Mouse (Mus musculus): ENCODE measurements at regions not wholly inside any gene's neighbourhood (a gene's known extent, or its start where the extent isn't known, plus 50 kb on each side); places are given as distances from the start of the nearest gene placed in this dataset.

GRCm38 (mm10) chr14:24550763-24551471 lies 64.0 kb downstream of the Rps24 start:
- in situ Hi-C loops (cut with MboI, MseI) = no loop called here

DNA sequence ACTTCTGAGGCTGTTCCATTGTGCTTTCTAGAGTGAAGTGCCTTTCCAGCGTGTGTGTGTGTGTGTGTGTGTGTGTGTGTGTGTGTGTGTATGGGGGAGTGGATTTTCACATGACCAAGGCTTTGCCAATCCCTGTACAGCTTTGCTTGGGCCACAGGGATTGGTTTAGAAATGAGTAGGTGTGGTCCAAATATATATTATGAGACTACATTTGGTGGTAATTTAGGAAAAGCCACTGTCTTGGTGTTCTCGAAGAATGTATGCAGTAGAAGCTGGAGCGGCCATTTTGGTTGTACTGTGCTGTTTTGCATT lies 64.5 kb downstream of the Rps24 start:
- in situ Hi-C loops (cut with MboI, MseI) = no loop called here

- in situ Hi-C loops (cut with MboI, MseI) = loop anchor here in 1 of 2 experiments (5.0 kb wide), 1 partner anchor 152 kb away; no protein-coding TSS in a partner anchor
Observed at GRCm38 (mm10) chr14:24564801-24565624, 78.1 kb downstream of the Rps24 start.

DNA sequence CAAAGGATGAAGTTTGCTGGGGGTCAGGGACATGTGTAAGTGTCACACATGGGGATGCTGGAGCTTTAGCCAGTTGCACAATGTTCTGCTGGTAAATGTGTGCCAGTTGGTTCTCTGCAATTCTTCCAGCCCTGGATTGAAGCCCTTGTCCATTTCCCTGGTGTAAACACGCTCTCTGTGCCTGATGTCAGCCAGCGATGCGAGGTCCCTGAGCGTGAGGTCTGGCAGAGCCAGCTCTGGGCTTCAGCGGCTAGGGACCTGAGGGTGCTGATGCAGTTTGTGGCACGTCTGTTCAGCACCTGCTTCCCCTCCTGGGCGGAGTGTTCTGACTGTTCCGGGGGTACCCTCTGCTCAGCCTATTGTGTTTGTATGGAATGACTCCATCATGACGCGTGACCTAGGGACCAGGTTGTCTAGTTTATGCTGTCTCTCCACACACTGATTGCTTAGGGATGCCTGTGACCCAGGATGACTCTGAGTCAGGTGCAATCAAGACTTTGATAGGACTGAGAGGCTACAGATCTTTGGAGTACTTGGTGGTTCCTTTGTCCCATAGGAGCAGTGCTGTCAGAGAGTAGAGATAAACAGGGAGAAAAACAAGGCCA lies 78.9 kb downstream of the Rps24 start:
- in situ Hi-C loops (cut with MboI, MseI) = no loop called here

DNA sequence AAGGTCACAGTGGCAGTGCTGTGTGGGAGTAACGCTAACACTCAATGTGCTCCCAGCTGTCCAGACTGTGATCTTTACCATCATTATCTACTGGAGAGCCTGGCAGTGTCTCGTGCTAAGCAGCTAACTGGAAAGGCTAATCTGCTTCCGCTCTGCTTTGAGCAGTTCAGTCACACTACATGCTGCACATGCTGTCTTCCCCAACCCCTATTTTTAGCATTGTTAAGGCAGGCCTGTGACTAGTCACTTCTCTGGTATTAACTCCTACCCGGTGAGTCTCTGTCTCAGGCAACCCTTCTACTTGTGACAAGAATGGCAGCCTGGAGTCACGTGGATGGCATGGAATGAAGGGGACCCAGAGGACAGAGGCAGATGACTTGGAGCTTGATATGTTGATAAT lies 88.2 kb downstream of the Rps24 start:
- in situ Hi-C loops (cut with MboI, MseI) = no loop called here

DNA sequence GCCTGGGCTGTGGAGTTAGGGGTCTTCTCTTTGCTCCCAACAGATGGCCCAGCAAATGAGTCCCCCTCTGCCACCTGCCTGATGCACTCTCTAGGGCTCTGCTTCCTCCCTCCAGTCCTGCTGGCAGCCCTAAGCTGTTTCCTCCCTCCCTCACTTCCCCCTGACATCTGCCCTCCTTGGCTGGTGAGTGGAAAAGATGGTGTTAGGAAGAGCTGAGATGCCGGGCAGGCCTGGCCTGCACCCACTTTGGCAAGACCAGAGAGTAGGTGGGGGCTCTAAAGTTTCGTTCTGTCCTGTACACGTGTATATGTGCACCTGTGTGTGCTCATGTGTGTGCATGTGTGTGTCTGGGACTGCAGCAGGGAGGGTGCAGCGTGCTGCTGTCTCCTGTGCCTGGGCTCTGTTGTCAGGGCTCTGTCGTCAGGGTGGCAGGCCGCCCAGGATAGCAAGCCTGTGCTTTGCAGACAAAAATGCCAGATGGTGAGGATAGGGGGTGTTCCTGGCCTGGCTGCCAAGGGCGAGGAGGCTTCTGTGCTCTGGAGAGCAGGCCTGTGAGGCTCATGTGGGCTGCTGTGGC lies 91.7 kb downstream of the Rps24 start:
- in situ Hi-C loops (cut with MboI, MseI) = no loop called here

GRCm38 (mm10) chr14:24579153-24579795 lies 92.3 kb downstream of the Rps24 start:
- in situ Hi-C loops (cut with MboI, MseI) = no loop called here

GRCm38 (mm10) chr14:24586133-24586908 lies 99.4 kb downstream of the Rps24 start:
- in situ Hi-C loops (cut with MboI, MseI) = no loop called here

- in situ Hi-C loops (cut with MboI, MseI) = no loop called here
Observed at GRCm38 (mm10) chr14:24586982-24587672, 100.2 kb downstream of the Rps24 start.

GRCm38 (mm10) chr14:24588041-24588440 lies 101.1 kb downstream of the Rps24 start:
- in situ Hi-C loops (cut with MboI, MseI) = no loop called here

- in situ Hi-C loops (cut with MboI, MseI) = loop anchor here in 1 of 2 experiments (25.0 kb wide), 1 partner anchor 831 kb away; no protein-coding TSS in a partner anchor
Observed at GRCm38 (mm10) chr14:24606444-24607173, 119.7 kb downstream of the Rps24 start.

DNA sequence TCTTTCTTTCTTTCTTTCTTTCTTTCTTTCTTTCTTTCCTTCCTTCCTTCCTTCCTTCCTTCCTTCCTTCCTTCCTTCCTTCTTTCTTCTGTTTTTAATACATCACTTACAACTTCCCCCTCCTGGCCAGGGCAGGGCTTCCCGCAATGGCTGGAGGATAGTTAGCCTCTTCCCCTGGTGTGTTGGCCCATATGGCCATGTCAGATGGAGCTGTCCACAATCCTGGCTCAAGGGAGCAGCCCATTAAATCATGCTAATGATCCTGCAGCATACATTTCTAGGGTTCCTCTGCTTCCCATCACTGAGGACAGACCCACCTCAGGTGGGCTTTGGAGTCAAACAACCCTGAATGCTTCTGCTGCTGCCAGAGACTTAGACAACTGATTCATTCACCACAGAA lies 121.4 kb downstream of the Rps24 start:
- in situ Hi-C loops (cut with MboI, MseI) = loop anchor here in 1 of 2 experiments (25.0 kb wide), 1 partner anchor 829 kb away; no protein-coding TSS in a partner anchor

DNA sequence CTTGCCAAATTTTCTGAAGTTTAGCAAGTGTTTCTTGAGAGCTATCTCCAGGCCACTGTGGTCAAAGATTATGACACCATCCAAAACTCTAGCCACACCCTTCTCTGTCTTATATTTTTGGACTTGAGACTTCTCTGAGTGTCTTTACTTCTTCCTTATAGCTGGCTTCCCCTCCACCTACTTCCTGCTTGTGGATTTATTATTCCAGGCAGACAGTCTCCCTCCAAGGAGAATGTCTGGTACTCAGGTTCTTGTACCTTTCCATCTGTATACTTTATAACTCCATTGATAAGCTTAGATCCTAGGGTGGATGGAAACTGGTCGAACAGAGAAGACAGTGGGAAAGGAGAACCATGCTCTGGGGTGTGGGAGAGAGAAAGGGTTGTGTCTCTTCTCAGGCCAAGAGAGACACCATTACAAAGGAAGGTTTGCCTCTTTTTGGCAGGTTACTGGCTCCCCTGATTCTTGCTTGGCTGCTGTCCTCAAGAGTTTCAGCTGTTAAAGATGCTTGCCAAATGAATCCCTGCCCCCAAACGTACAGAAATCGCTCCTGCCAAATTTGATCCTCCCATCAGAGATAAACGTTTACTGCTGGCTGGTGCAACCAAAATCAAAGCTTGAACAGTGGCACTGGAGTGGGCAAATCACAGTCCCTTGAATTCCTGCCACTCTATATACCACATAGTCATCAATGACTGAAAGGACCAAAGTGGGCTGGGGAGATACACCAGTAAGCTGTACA lies 125.5 kb downstream of the Rps24 start:
- in situ Hi-C loops (cut with MboI, MseI) = loop anchor here in 1 of 2 experiments (25.0 kb wide), 1 partner anchor 825 kb away; no protein-coding TSS in a partner anchor

DNA sequence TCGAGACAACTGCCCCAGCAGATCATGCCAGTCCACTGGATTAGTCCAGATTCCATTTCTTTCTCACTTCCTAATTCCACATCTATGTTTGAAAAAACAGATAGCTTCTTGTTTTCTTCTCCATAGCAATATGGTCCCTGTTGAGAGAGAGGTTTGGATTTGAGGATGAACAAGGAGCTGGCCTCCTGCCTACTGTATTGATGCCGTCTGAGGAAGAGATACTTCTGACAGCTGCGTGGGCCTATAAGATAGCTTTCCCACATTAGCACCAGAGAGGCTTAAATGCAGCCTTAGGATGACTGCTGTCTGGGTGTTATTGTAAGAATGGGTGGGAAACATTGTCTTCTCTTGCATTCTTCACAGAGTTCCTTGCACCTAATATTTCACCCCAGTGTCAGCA lies 128.9 kb downstream of the Rps24 start:
- in situ Hi-C loops (cut with MboI, MseI) = loop anchor here in 1 of 2 experiments (25.0 kb wide), 1 partner anchor 822 kb away; no protein-coding TSS in a partner anchor

- in situ Hi-C loops (cut with MboI, MseI) = loop anchor here in 1 of 2 experiments (25.0 kb wide), 1 partner anchor 821 kb away; no protein-coding TSS in a partner anchor
Observed at GRCm38 (mm10) chr14:24616306-24617125, 129.6 kb downstream of the Rps24 start.

GRCm38 (mm10) chr14:24617126-24617375 lies 130.1 kb downstream of the Rps24 start:
- in situ Hi-C loops (cut with MboI, MseI) = loop anchor here in 1 of 2 experiments (25.0 kb wide), 1 partner anchor 820 kb away; no protein-coding TSS in a partner anchor

DNA sequence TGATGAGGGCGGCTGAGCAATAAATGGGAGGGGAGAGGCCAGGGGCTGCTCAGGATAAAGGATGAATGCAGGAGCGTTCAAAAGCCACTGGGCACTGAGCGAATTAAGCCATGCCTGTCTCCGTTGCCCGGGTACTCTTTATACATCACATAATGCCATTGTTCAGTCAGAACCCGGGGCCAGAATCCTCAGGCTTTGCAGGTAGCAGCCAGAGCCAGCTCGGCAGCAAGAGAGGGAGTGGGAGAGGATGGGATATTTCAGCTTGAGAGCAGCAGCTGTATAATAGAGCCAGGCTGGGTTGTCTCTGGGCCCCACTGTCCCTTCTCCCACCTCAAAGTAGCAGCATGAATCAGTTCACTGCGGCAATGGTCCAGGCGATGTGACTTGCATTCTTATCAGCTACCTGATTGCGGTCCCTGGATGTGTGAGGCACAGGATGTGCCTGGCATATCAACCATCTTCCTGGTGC lies 130.5 kb downstream of the Rps24 start:
- in situ Hi-C loops (cut with MboI, MseI) = loop anchor here in 1 of 2 experiments (25.0 kb wide), 1 partner anchor 820 kb away; no protein-coding TSS in a partner anchor

All from T-helper 17 cell (primary cell).